Comparison of ENCODE assay signal across 20 mouse cellular contexts in the genomic region with DNA sequence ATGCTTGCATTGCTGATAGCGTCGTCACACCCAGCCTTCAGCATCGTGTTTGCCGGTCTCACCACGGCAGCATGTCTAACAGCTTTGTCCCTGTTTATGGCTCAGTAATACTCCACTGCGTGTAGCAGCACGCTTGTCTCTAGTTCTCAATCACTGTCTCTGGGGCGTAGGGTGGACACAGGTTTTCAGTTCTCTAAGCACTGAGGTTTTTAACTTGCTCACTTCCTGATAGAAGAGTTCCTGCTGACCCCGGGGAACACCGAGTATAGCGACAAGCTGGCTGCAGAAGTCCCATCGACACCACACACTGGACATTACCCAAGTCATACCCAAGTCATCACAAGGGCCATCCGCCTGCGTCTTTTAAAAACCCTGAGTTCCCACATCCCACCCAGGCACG.
DNase-seq lines count a peak whose midpoint lies in the region; ATAC-seq and TF ChIP-seq lines count a peak whose summit lies in the region.
"Had no signal": no experiment of that assay in that cellular context is flagged by ENCODE, and none has a peak within 500 bp of the region (broad histone marks: within the 10 kb centered on the region; RNA-seq: fewer than 3 reads in every experiment).

No protein-coding gene starts in this region.

- no peak for TF ChIP-seq POLR2A in small intestine, adult 2 months (IDR thresholded peaks at IDR 0.05; ENCODE audit: low read depth, low read length)

- H3K9me3 ChIP-seq in heart, embryonic 10.5 days, result no peaks in the 10 kb centered on the region
- H3K9me3 ChIP-seq: embryonic facial prominence, embryonic 13.5 days; forebrain, embryonic 13.5 days; hindbrain, embryonic 13.5 days had no signal

- no peak for TF ChIP-seq CTCF in small intestine, adult 2 months (IDR thresholded peaks at IDR 0.05; ENCODE audit: extremely low read depth, insufficient read length, insufficient replicate concordance, low read depth, low read length)

- DNase-seq in heart, embryonic 10.5 days (ENCODE audit: low spot score), result no peak
- DNase-seq in heart, adult 11 months, result no peak
- peak; percentile 38 for DNase-seq in lung, postnatal 36 days
- no peak for DNase-seq in lung, adult 18-20 months
- DNase-seq in kidney, postnatal 4 days, result no peak
- DNase-seq in kidney, adult 11 months, result no peak
- DNase-seq: adrenal gland, adult 2 months; adrenal gland, postnatal 25 days; cerebellum, adult 18-20 months; cerebellum, adult 9-11 months; cerebellum, postnatal 36 days; gastrocnemius, postnatal 36 days; heart, postnatal 36 days had no signal

- no peak overlapping the region for H3K4me3 ChIP-seq in heart, embryonic 10.5 days
- no peak overlapping the region for H3K4me3 ChIP-seq in small intestine, adult 2 months (ENCODE audit: low read depth, low read length)
- H3K4me3 ChIP-seq: embryonic facial prominence, embryonic 13.5 days; forebrain, embryonic 13.5 days; heart, embryonic 13.5 days; hindbrain, embryonic 13.5 days had no signal

- H3K4me1 ChIP-seq in heart, embryonic 10.5 days, result peaks cover 62% of the 10 kb centered on the region
- peaks cover 31% of the 10 kb centered on the region for H3K4me1 ChIP-seq in small intestine, adult 2 months (ENCODE audit: control insufficient read depth, insufficient read depth, insufficient read length, low read length)

- H3K27me3 ChIP-seq in heart, embryonic 10.5 days (ENCODE audit: insufficient read depth, poor library complexity, severe bottlenecking), result peaks cover 43% of the 10 kb centered on the region
- H3K27me3 ChIP-seq in small intestine, adult 2 months (ENCODE audit: control insufficient read depth, insufficient read depth, low read length), result no peaks in the 10 kb centered on the region
- H3K27me3 ChIP-seq: forebrain, embryonic 13.5 days had no signal

- 87% methylated on average over 15 of the region's 15 CpGs for WGBS in heart, embryonic 10.5 days
- WGBS in small intestine, adult 2 months, result 88% methylated on average over 15 of the region's 15 CpGs

- H3K36me3 ChIP-seq in heart, embryonic 10.5 days, result no peaks in the 10 kb centered on the region
- H3K36me3 ChIP-seq in small intestine, adult 2 months (ENCODE audit: control insufficient read depth, insufficient read depth, low read length), result no peaks in the 10 kb centered on the region
- H3K36me3 ChIP-seq: embryonic facial prominence, embryonic 13.5 days; heart, embryonic 13.5 days; hindbrain, embryonic 13.5 days had no signal

- H3K27ac ChIP-seq in heart, embryonic 10.5 days, result peak overlapping the region; percentile 2; the same call in 1 of the 2 replicates
- H3K27ac ChIP-seq in small intestine, adult 2 months (ENCODE audit: insufficient read depth, low read depth, low read length), result peak overlapping the region; percentile 38; the same call in 1 of the 2 replicates
- H3K27ac ChIP-seq: embryonic facial prominence, embryonic 13.5 days; heart, embryonic 13.5 days; hindbrain, embryonic 13.5 days; hindbrain, postnatal 0 days had no signal

- peak; percentile 50 for ATAC-seq in megakaryocyte, adult 5-6 weeks (ENCODE audit: poor library complexity, severe bottlenecking)
- ATAC-seq: forebrain, embryonic 13.5 days; hindbrain, postnatal 0 days had no signal
